Mouse (Mus musculus) urinary bladder, postnatal 4 days (tissue): Measurements from ENCODE around the gene Plbd2.

Source experiments
- DNase-seq, 2 experiments: peaks; one replicate each; pipeline ENCODE4 v3.0.0; 2021 to 2022; ENCODE audit warnings: low spot score in 2 of 2

The Plbd2 gene

DNA sequence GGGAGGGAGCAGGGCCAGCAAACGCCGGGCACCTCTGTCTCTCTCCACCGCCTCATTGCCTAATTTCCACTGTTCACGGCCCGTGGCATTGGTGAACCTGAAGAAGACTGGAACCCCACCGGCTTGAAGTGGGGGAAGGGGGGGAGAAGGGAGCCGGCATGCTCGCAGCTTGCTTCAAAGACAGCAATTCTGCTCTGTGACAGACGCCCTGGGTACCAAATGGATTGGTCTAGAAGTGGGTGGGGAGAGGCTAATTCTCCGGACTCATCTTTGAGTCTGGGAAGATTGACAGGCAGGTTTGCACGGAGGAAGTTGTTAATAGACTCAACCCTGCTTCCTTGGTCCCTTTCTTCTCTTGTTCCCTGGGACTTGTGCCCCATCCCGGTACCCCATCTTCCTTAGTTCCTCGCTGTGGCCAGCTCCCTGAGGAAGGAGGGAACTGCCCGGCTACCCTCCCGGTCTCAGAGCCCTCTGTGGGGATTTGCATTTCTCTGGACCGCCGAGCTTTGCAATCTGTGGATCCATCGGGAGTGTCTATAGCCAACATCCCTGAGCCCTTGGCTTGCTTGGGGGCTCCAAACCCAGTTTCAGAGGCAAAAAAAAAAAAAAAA is 66.4 kb downstream of the Plbd2 start:
- no peak for DNase-seq

DNA sequence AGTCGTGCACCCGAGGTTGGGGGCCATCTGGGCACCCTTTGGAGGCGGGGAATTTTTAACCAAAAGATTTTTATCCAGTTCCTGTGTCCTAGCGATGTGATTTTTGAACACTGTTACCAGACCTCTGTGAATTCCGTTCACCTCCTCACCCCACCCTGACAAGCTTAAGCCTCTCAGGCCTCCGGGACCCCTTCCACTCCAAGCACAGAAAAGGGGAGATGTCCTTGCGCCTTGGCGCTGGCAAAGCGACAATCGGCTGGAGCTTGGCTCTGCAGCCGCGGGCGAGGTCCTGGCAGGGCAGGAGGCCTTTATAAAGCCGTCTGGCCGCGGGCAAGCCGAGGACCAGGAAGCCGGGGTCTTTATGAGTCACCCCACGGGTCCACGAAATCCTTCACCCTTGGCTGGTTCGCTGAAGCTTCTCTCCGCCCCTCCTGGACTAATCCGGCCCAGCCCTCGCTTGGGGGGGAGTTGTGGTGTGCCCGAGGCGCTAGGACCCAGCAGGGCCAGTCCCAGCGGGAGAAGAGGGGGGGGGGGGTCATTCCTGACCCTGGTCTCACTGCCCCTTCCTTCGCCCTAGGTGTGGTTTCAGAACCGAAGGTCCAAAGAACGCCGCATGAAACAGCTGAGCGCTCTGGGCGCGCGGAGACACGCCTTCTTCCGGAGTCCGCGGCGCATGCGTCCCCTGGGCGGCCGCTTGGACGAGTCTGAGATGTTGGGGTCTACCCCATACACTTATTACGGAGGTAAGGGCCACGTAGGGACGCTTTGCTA is 67.5 kb downstream of the Plbd2 start:
- no peak for DNase-seq

DNA sequence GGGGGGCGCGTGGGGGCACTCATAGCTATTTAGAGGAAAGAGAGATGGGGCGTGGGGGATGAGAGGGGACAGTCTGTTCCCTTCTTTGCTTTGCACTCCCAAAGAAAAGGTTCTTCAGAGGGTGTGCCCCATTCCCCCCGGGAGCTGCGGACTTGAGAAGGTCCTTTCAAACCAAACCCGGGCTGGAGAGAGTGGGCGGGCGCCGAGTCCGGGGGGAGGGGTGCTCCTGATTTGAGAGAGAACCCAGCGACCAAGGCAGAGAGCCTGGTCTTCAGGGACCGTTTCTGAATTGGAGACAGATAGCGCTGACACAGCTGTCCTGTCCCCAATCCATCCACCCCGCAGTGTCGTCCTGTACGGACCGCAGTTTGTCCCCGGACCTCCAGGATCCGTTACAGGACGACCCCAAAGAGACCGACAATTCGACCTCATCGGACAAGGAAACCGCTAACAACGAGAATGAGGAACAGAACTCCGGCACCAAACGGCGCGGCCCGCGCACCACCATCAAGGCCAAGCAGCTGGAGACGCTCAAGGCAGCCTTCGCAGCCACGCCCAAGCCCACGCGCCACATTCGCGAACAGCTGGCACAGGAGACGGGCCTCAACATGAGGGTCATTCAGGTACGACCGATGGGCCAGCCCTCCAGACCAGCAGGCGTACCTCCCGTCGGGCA is 68.3 kb downstream of the Plbd2 start:
- no peak for DNase-seq

DNA sequence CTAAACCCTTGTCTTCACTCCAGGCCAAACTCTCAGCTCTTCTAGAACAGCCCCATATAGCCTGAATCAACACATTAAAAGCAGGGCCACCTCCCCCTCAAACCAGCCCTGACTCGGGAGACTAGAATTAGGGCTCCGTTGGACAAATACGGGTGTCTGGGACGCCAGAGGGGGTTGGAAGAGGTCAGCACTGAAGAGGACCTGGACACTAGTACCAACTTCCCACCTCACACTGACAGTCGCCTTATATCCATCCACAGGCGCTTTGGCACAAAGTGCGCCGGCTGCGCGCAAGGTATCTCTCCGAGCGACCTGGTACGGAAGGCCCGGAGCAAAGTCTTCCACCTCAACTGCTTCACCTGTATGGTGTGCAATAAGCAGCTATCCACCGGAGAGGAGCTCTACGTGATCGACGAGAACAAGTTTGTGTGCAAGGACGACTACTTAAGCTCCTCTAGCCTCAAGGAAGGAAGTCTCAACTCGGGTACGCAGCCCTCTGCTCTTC is 69.1 kb downstream of the Plbd2 start:
- no peak for DNase-seq
